Mouse (Mus musculus) B cell, adult 2 months (primary cell): ENCODE results near the gene Irak1.

Experiments
- DNase-seq, 2 experiments: peaks; one replicate each; pipeline ENCODE4 v3.0.0; 2022

Irak1 gene

GRCm38 (mm10) chrX:73965307-73965706, 58.4 kb downstream of the Irak1 start:
- peak; percentile 43 to 54 for DNase-seq

- no peak for DNase-seq
These were observed 59.4 kb downstream of the Irak1 start for GRCm38 (mm10) chrX:73964363-73964762.
